Mouse (Mus musculus): ENCODE measurements around the gene Fam50b. TPM values are rescaled to one million over a fixed set of nuclear protein-coding genes. Genes with fewer than 3 reads are reported as not detected.

The Fam50b gene
- polyA plus RNA-seq, 1 experiment, result not detected

GRCm38 (mm10) chr13:34793066-34793465 is 58.4 kb downstream of the Fam50b start:
- Histone ChIP-seq H3K27ac (ENCODE audit: insufficient read depth, low read depth, low read length) (no peak overlapping the region), H3K36me3 (ENCODE audit: control insufficient read depth, insufficient read depth, low read length) (no peaks in the 10 kb centered on the region), H3K4me3 (ENCODE audit: low read depth, low read length) (no peak overlapping the region), H3K27me3 (ENCODE audit: control insufficient read depth, insufficient read depth, low read length) (no peaks in the 10 kb centered on the region), H3K4me1 (ENCODE audit: control insufficient read depth, insufficient read depth, insufficient read length, low read length) (peaks cover 6% of the 10 kb centered on the region; the same call in 1 of the 2 replicates)
- WGBS, result 55% methylated on average over 7 of the region's 7 CpGs
- TF ChIP-seq POLR2A (IDR thresholded peaks at IDR 0.05; ENCODE audit: low read depth, low read length), result no peak
- TF ChIP-seq CTCF (IDR thresholded peaks at IDR 0.05; ENCODE audit: extremely low read depth, insufficient read length, insufficient replicate concordance, low read depth, low read length), result no peak

- Histone ChIP-seq H3K4me3 (ENCODE audit: low read depth, low read length) (no peak overlapping the region), H3K4me1 (ENCODE audit: control insufficient read depth, insufficient read depth, insufficient read length, low read length) (peaks cover 2% of the 10 kb centered on the region; the same call in 1 of the 2 replicates), H3K36me3 (ENCODE audit: control insufficient read depth, insufficient read depth, low read length) (no peaks in the 10 kb centered on the region), H3K27me3 (ENCODE audit: control insufficient read depth, insufficient read depth, low read length) (no peaks in the 10 kb centered on the region), H3K27ac (ENCODE audit: insufficient read depth, low read depth, low read length) (no peak overlapping the region)
- TF ChIP-seq CTCF (IDR thresholded peaks at IDR 0.05; ENCODE audit: extremely low read depth, insufficient read length, insufficient replicate concordance, low read depth, low read length), result peak; percentile 73; the same call in 1 of the 2 replicates
- TF ChIP-seq POLR2A (IDR thresholded peaks at IDR 0.05; ENCODE audit: low read depth, low read length), result no peak
- WGBS, result 42% methylated on average over 2 of the region's 2 CpGs
Observed at GRCm38 (mm10) chr13:34793816-34794215, 59.2 kb downstream of the Fam50b start.

- WGBS, result 49% methylated on average over 2 of the region's 2 CpGs
- Histone ChIP-seq H3K27ac (ENCODE audit: insufficient read depth, low read depth, low read length) (no peak overlapping the region), H3K36me3 (ENCODE audit: control insufficient read depth, insufficient read depth, low read length) (no peaks in the 10 kb centered on the region), H3K4me1 (ENCODE audit: control insufficient read depth, insufficient read depth, insufficient read length, low read length) (peaks cover 2% of the 10 kb centered on the region; the same call in 1 of the 2 replicates), H3K27me3 (ENCODE audit: control insufficient read depth, insufficient read depth, low read length) (no peaks in the 10 kb centered on the region), H3K4me3 (ENCODE audit: low read depth, low read length) (no peak overlapping the region)
- TF ChIP-seq POLR2A (IDR thresholded peaks at IDR 0.05; ENCODE audit: low read depth, low read length) (no peak), CTCF (IDR thresholded peaks at IDR 0.05; ENCODE audit: extremely low read depth, insufficient read length, insufficient replicate concordance, low read depth, low read length) (no peak)
Observed at GRCm38 (mm10) chr13:34794426-34794825, 59.8 kb downstream of the Fam50b start.

Other genes with a start within 250 kb of the Fam50b start
- 55.0 and 119 TPM in 2 replicates for gene Pxdc1, start 81.4 kb upstream of the Fam50b start, polyA plus RNA-seq (2012; rRNA removed)
- gene Prpf4b, start 140.5 kb downstream of the Fam50b start, polyA plus RNA-seq (2012; rRNA removed), result 1.6 and 3.3 TPM in 2 replicates
- gene Fam217a, start 189.5 kb downstream of the Fam50b start, polyA plus RNA-seq (2012; rRNA removed), result not detected in 2 replicates
- not detected in 2 replicates for gene 4933417A18Rik, start 189.6 kb downstream of the Fam50b start, polyA plus RNA-seq (2012; rRNA removed)
- 1.8 and 4.9 TPM in 2 replicates for gene Eci3, start 229.0 kb downstream of the Fam50b start, polyA plus RNA-seq (2012; rRNA removed)